Mouse (Mus musculus) ES-Bruce4 (cell line): ENCODE data around the gene Hmga1. TPM values are rescaled to one million over a fixed set of nuclear protein-coding genes. Genes with fewer than 3 reads are reported as not detected.

ENCODE experiments used
- H3K27ac ChIP-seq: 2 replicates; pipeline ENCODE4 v1.5.1; 2012; ENCODE audit warnings: low read length, inconsistent platforms; ENCODE audit not compliant: insufficient read depth
- H3K27me3 ChIP-seq: 2 replicates; pipeline ENCODE4 v1.6.1; 2012; ENCODE audit warnings: mild to moderate bottlenecking, low read length, inconsistent platforms; ENCODE audit not compliant: control insufficient read depth, poor library complexity, insufficient read depth, severe bottlenecking
- H3K36me3 ChIP-seq: 2 replicates; pipeline ENCODE4 v1.6.1; 2012; ENCODE audit warnings: inconsistent platforms, mild to moderate bottlenecking, low read length, moderate library complexity; ENCODE audit not compliant: control insufficient read depth, poor library complexity, insufficient read depth, severe bottlenecking
- H3K4me1 ChIP-seq: one replicate; pipeline ENCODE4 v1.8.1; 2011; ENCODE audit warnings: low read length; ENCODE audit not compliant: control insufficient read depth, insufficient read depth
- H3K4me3 ChIP-seq: 2 replicates; pipeline ENCODE4 v1.5.1; 2011; ENCODE audit warnings: low read depth, mild to moderate bottlenecking, low read length
- H3K9ac ChIP-seq: 2 replicates; pipeline ENCODE4 v1.6.1; 2012; ENCODE audit warnings: low read depth, mild to moderate bottlenecking, inconsistent platforms; ENCODE audit not compliant: poor library complexity, severe bottlenecking
- H3K9me3 ChIP-seq: replicated peaks from 2 replicates; pipeline ENCODE4 v1.6.1; 2012; ENCODE audit warnings: mild to moderate bottlenecking, low read length, inconsistent platforms; ENCODE audit not compliant: control insufficient read depth, poor library complexity, insufficient read depth, severe bottlenecking
- CTCF ChIP-seq: IDR thresholded peaks from one replicate; pipeline ENCODE4 v1.8.1; 2011; ENCODE audit warnings: low read depth, low read length
- EP300 ChIP-seq: IDR thresholded peaks from 2 replicates; pipeline ENCODE4 v1.6.1; 2011; ENCODE audit warnings: low read depth, low read length; ENCODE audit not compliant: insufficient read depth
- POLR2A ChIP-seq: IDR thresholded peaks from one replicate; pipeline ENCODE4 v1.8.1; 2011; ENCODE audit warnings: low read length; ENCODE audit not compliant: insufficient read depth
- polyA plus RNA-seq: library from polyadenylated mRNA; stranded (reverse); fragments of >200 nt; gene quantifications from 2 replicates; pipeline ENCODE4 v1.2.4, GENCODE M21; 2011; ENCODE audit warnings: low read depth; ENCODE audit not compliant: missing spikeins, insufficient read depth, insufficient read length

Hmga1 gene
- polyA plus RNA-seq, 1 experiment: 933 TPM

DNA sequence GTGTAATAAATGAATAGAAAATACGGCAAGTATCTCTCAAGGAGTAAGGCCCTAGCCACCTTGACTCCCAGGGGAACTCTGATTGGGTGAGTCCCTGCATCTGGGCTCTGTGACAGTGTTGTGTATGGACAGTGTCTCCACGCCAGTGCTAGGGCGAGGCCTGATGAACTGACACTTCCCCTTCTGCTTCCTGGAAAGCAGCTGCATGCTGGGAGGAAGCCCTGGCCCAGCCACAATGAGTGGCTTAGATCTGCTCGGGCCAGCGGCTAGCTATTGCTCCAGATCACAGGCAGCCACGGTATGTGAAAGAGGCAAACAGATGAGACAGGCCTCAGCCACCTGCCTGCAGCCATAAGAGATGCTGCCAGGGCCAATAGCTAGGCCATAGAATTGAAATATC, 29.1 kb upstream of the Hmga1 start:
- H3K27me3 ChIP-seq: no peaks in the 10 kb centered on the region
- no peak overlapping the region for H3K27ac ChIP-seq
- H3K9me3 ChIP-seq: no peaks in the 10 kb centered on the region
- no peaks in the 10 kb centered on the region for H3K36me3 ChIP-seq
- H3K9ac ChIP-seq: no peak overlapping the region
- H3K4me3 ChIP-seq: no peak overlapping the region
- peaks cover 6% of the 10 kb centered on the region for H3K4me1 ChIP-seq
- TF ChIP-seq CTCF (no peak), POLR2A (no peak), EP300 (no peak)

DNA sequence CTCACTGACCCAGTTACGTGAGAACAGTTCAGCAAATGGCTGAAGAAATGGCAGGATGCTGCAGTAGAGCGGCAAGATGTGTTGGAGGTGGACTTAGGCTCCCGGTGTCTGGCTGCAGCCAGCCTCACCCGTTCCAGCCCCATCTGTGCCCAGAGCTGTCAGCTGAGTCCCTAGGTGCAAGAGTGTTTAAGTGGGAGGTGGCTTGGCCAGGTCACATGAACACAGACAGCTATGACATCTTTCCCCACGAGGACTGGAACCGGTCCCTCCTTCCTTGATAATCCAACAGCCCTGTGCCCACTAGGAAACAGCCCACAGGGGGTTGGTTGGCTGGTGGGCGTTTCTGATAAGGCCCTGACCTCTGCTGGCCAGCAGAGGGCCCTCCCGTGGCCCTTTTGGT, 28.3 kb upstream of the Hmga1 start:
- TF ChIP-seq POLR2A: no peak
- TF ChIP-seq CTCF: peak; percentile 44
- Histone ChIP-seq H3K9me3 (no peaks in the 10 kb centered on the region), H3K4me3 (no peak overlapping the region)

GRCm38 (mm10) chr17:27528767-27529166, 27.5 kb upstream of the Hmga1 start:
- no peak for TF ChIP-seq EP300

More for the DNA sequence above, 28.3 kb upstream of the Hmga1 start:
- Histone ChIP-seq H3K27ac (no peak overlapping the region), H3K9ac (no peak overlapping the region), H3K4me1 (peaks cover 6% of the 10 kb centered on the region), H3K36me3 (no peaks in the 10 kb centered on the region), H3K27me3 (no peaks in the 10 kb centered on the region)

DNA sequence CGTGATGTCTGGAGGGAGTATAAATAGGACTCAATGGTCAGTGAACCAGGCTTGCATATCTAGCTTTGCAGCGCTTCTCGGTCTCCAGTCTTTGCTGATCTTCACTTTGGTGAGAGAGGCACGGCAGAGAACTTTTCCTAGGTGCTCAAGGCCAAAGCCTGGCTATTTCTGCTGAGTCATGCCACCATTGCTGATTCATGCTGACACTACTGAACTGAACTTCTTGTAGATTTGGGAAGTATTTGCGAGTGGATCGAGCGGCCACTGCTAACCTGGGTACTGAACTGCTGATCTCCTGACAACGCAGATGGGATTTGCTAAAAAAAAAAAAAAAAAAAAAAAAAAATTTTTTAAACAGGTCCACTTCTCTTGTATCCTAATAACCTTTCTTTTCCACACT, 24.2 kb upstream of the Hmga1 start:
- H3K4me3 ChIP-seq: no peak overlapping the region
- no peak overlapping the region for H3K9ac ChIP-seq
- TF ChIP-seq EP300: 0 out of 2 replicates have a peak, but pooled peaks have one; percentile 56
- no peak for TF ChIP-seq POLR2A
- H3K27ac ChIP-seq: peak overlapping the region; percentile 73
- H3K36me3 ChIP-seq: no peaks in the 10 kb centered on the region
- H3K4me1 ChIP-seq: peaks cover 6% of the 10 kb centered on the region
- H3K27me3 ChIP-seq: no peaks in the 10 kb centered on the region
- H3K9me3 ChIP-seq: no peaks in the 10 kb centered on the region

More at GRCm38 (mm10) chr17:27528767-27529166, 27.5 kb upstream of the Hmga1 start:
- H3K9ac ChIP-seq: no peak overlapping the region
- H3K9me3 ChIP-seq: no peaks in the 10 kb centered on the region
- H3K4me3 ChIP-seq: no peak overlapping the region
- H3K27me3 ChIP-seq: no peaks in the 10 kb centered on the region
- no peaks in the 10 kb centered on the region for H3K36me3 ChIP-seq
- H3K27ac ChIP-seq: no peak overlapping the region
- H3K4me1 ChIP-seq: peaks cover 6% of the 10 kb centered on the region

GRCm38 (mm10) chr17:27533354-27533753, 22.9 kb upstream of the Hmga1 start:
- Histone ChIP-seq H3K4me3 (no peak overlapping the region), H3K9ac (no peak overlapping the region), H3K27me3 (no peaks in the 10 kb centered on the region), H3K27ac (no peak overlapping the region), H3K9me3 (no peaks in the 10 kb centered on the region), H3K4me1 (peaks cover 6% of the 10 kb centered on the region), H3K36me3 (no peaks in the 10 kb centered on the region)
- TF ChIP-seq POLR2A (no peak), EP300 (no peak), CTCF (peak; percentile 37)

- Histone ChIP-seq H3K36me3 (no peaks in the 10 kb centered on the region), H3K9me3 (no peaks in the 10 kb centered on the region), H3K4me1 (no peaks in the 10 kb centered on the region), H3K4me3 (no peak overlapping the region), H3K27me3 (no peaks in the 10 kb centered on the region), H3K27ac (no peak overlapping the region), H3K9ac (no peak overlapping the region)
- TF ChIP-seq POLR2A (no peak), EP300 (0 out of 2 replicates have a peak, but pooled peaks have one; percentile 39), CTCF (peak; percentile 99)
These were observed 21.6 kb upstream of the Hmga1 start for GRCm38 (mm10) chr17:27534718-27535117.
